Mouse (Mus musculus) liver, embryonic 14.5 days (tissue): Measurements from ENCODE around the gene Cyb5b. TPM values are rescaled to one million over a fixed set of nuclear protein-coding genes. Genes with fewer than 3 reads are reported as not detected.
"Not testable (repeated sequence)": the region's sequence is repeated elsewhere in the genome, so short reads cannot be mapped to it uniquely, and the experiment has no call there.

Experiments
- ATAC-seq: fragments of 200-750 bp; cut with Nextera tagmentation; 2 replicates; pipeline ENCODE4 v1.8.0; 2017; ENCODE audit warnings: moderate number of reproducible peaks, mild to moderate bottlenecking, moderate library complexity; ENCODE audit not compliant: insufficient read depth
- DNase-seq, 3 experiments: peaks; one replicate each; pipeline ENCODE4 v3.0.0-alpha.2; 2012 to 2013; ENCODE audit warnings: low read depth in 3 of 3, low spot score in 3 of 3
- H3K27ac ChIP-seq: fragments of 300-500 bp; sonication (generic); 2 replicates; pipeline ENCODE4 v1.5.1; 2014; ENCODE audit warnings: moderate library complexity, mild to moderate bottlenecking, control low read depth, inconsistent platforms
- H3K27me3 ChIP-seq: fragments of 300-500 bp; sonication (generic); 2 replicates; pipeline ENCODE4 v1.6.1; 2014; ENCODE audit warnings: mild to moderate bottlenecking, low read length, moderate library complexity; ENCODE audit not compliant: control insufficient read depth, insufficient read depth
- H3K36me3 ChIP-seq: fragments of 300-500 bp; sonication (generic); replicated peaks from 2 replicates; pipeline ENCODE4 v1.6.1; 2014; ENCODE audit warnings: low read depth; ENCODE audit not compliant: control insufficient read depth, insufficient read depth
- H3K4me1 ChIP-seq, 2 experiments: fragments of 200-500 bp in 1 of 2; fragments of 300-500 bp in 1 of 2; sonication (generic) in 1 of 2; replicated peaks; 2 replicates each; pipeline ENCODE4 v1.6.1; 2012 to 2014; ENCODE audit warnings: antibody characterized with exemption in 1 of 2, inconsistent platforms in 1 of 2, low read length in 1 of 2; ENCODE audit not compliant: control insufficient read depth in 2 of 2, insufficient read depth in 2 of 2
- H3K4me2 ChIP-seq: fragments of 300-500 bp; sonication (generic); 2 replicates; pipeline ENCODE4 v1.6.1; 2014; ENCODE audit warnings: low read depth, mild to moderate bottlenecking, control low read depth, moderate library complexity
- H3K4me3 ChIP-seq, 2 experiments: fragments of 200-500 bp in 1 of 2; fragments of 300-500 bp in 1 of 2; sonication (generic) in 1 of 2; 2 replicates each; pipeline ENCODE4 v1.5.1; 2012 to 2014; ENCODE audit warnings: low read depth in 2 of 2, low read length in 2 of 2, mild to moderate bottlenecking in 2 of 2, control low read depth in 1 of 2, inconsistent platforms in 1 of 2, moderate library complexity in 1 of 2; ENCODE audit not compliant: insufficient read depth in 1 of 2
- H3K9ac ChIP-seq: fragments of 300-500 bp; sonication (generic); replicated peaks from 2 replicates; pipeline ENCODE4 v1.6.1; 2014; ENCODE audit warnings: mild to moderate bottlenecking, control low read depth, moderate library complexity
- H3K9me3 ChIP-seq: fragments of 300-500 bp; sonication (generic); 2 replicates; pipeline ENCODE4 v1.6.1; 2016; ENCODE audit warnings: low read length, mixed read lengths; ENCODE audit not compliant: control insufficient read depth
- CTCF ChIP-seq: IDR thresholded peaks from 2 replicates; pipeline ENCODE4 v1.5.1; 2016; ENCODE audit warnings: antibody characterized with exemption, low read depth, control low read depth
- EP300 ChIP-seq: IDR thresholded peaks from 2 replicates; pipeline ENCODE4 v1.6.1; 2016; ENCODE audit warnings: antibody characterized with exemption, low read depth
- WGBS: fragments of 180-500 bp; shearing (Covaris S2); extraction: QIAGEN DNeasy Blood & Tissue Kit; methylation state at CpG from one replicate; pipeline ENCODE4 v1.1.7; 2014; ENCODE audit not compliant: insufficient replicate concordance; 5-methylcytosine and 5-hydroxymethylcytosine counted together
- polyA plus RNA-seq, 2 experiments: library from polyadenylated mRNA; depleted of rRNA in 1 of 2; stranded (reverse) in 1 of 2; unstranded in 1 of 2; fragments of >200 nt; fragmentation: Nextera tagmentation in 1 of 2; extraction: Ambion mirVana in 1 of 2; gene quantifications; 2 replicates each; pipeline versions ENCODE4 v1.2.1 to v1.2.3; 2012 to 2014

Gene Cyb5b
- polyA plus RNA-seq (2012; rRNA removed): 14.1 and 21.1 TPM in 2 replicates
- polyA plus RNA-seq (2014; fragmentation: Nextera tagmentation; extraction: Ambion mirVana): 25.4 and 25.6 TPM in 2 replicates

GRCm38 (mm10) chr8:107150404-107151157, at the start of gene Cyb5b:
Gene Cyb5b (plus strand): TSS chr8:107150640.
- peaks cover 13% of the 10 kb centered on the region for H3K36me3 ChIP-seq
- H3K9ac ChIP-seq: peak within 1 kb of the TSS; percentile 82
- ATAC-seq: peak; percentile 98
- H3K4me2 ChIP-seq: peak within 1 kb of the TSS; percentile 89
- peak within 1 kb of the TSS; percentile 13 for H3K27ac ChIP-seq
- H3K9me3 ChIP-seq: no peaks in the 10 kb centered on the region
- no peaks in the 10 kb centered on the region for H3K27me3 ChIP-seq
- peaks cover 9 to 10% of the 10 kb centered on the region in 2 experiments for H3K4me1 ChIP-seq
- under 1% methylated on average over 65 of the region's 65 CpGs for WGBS
- H3K4me3 ChIP-seq: peak within 1 kb of the TSS; percentile 90 to 92
- TF ChIP-seq EP300 (no peak), CTCF (peak; percentile 2; the same call in 1 of the 2 replicates)
- peak; percentile 86 to 87 (median 87) for DNase-seq

DNA sequence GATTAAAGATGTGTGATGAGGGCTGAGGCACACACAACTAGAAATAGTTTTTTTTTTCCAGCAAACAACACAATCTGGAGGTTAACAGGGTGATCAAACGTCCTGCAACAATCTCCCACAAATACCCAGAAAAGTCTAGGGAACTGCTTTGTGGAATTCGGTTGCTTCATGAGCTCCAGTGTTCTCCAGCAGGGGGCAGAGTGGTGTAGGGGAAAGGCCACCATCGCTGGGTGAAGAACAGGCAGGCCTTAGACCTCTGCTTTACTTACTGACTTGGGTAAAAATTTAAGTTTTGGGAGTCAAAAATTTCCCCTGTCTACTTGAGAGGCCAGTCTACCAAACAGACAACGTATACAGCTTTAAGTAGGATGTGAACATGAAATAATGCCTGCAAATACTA, 45.9 kb upstream of the Cyb5b start:
- Histone ChIP-seq H3K4me1 (no peaks in the 10 kb centered on the region), H3K27me3 (no peaks in the 10 kb centered on the region), H3K4me2 (no peak overlapping the region), H3K4me3 (no peak overlapping the region), H3K9ac (no peak overlapping the region), H3K9me3 (no peaks in the 10 kb centered on the region), H3K27ac (no peak overlapping the region), H3K36me3 (no peaks in the 10 kb centered on the region)
- DNase-seq (peak; percentile 35 to 42 (median 36)), ATAC-seq (no peak)
- 8% methylated on average over 4 of the region's 4 CpGs for WGBS
- TF ChIP-seq CTCF: peak; percentile 87
- TF ChIP-seq EP300: no peak

DNA sequence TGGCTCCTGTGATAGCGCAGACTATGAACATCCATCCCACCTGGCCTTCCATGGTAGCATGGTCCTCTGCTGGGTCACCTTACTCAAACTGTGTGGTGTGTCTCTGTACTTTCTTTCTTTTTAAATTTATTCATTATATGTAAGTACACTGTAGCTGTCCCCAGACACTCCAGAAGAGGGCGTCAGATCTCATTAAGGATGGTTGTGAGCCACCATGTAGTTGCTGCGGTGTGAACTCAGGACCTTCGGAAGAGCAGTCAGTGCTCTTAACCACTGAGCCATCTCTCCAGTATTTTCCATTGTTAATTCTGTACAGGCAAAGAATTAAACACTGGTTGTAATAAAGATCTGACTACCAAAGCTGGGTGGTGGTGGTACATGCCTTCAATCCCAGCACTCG, 42.4 kb upstream of the Cyb5b start:
- ATAC-seq, DNase-seq, H3K4me2 ChIP-seq, H3K9me3 ChIP-seq, H3K36me3 ChIP-seq, H3K27me3 ChIP-seq, H3K9ac ChIP-seq, H3K27ac ChIP-seq, H3K4me1 ChIP-seq, H3K4me3 ChIP-seq: not testable (repeated sequence)
- WGBS: 73% methylated on average over 5 of the region's 5 CpGs

DNA sequence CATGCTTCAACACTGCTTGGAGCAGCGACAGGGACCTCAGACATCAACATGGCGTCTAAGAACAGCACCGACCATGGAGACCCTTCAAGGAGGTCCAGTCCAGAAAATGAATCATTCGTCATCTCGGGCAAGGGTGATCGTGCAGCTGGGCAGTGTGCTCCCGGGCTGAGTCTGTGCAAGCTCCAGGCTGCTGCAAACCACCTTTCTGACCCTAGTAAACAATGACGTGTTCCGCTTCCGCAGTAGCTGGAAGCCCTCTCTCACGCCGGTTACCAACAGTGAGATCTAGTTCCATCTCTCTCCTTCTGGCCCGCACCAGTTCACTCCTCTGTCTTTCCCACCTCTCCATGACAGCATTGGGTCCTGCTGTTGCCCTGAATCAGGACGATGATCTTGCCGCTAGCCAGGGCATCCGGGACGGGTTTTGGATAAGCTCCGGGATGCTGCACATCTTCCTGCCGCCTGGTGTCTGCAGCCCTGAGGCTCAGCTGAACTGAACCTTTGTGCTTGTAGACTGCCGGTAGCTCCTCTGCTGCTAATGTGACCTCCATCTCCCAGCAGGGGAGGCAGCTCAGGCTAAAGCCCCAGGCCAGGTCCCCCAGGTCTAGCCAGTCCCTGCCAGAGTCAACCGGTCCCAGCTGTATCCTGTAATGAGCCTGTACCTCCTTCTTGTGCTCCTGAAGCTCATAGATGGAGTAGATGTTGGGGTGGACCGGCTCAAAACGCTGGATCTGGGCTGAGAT, 41.3 kb upstream of the Cyb5b start:
- no peak for ATAC-seq
- no peak overlapping the region for H3K9ac ChIP-seq

DNA sequence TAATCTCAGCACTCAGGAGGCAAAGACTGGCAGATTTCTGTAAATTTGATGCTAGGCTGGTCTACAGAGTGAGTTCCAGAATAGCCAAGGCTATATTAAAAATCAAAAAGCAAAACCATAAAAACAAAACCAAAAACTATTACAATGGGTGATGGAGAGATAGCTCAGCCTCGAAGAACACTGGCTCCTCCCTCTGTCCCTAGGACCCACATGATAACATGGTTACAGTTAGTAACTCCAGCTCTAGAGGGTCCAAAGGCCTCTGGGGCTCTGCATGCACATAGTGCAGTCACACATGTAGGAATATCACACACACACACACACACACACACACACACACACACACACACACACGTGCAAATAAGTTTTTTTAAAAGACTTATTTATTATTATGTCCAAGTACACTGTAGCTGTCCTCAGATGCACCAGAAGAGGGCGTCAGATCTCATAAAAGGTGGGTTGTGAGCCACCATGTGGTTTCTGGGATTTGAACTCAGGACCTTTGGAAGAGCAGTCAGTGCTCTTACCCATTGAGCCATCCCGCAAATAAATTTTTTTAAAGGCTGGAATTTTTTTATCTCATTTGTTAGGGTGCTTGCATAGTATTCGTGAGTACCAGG, 40.5 kb upstream of the Cyb5b start:
- DNase-seq: no peak
- WGBS: 58% methylated on average over 5 of the region's 5 CpGs

More for the DNA sequence above, 41.3 kb upstream of the Cyb5b start:
- TF ChIP-seq CTCF (no peak), EP300 (no peak)
- Histone ChIP-seq H3K9me3 (no peaks in the 10 kb centered on the region), H3K4me1 (no peaks in the 10 kb centered on the region), H3K4me2 (0 out of 2 replicates have a peak overlapping the region, but pooled peaks have one; percentile 18), H3K27ac (no peak overlapping the region), H3K27me3 (no peaks in the 10 kb centered on the region), H3K4me3 (peak overlapping the region in 1 of 2 experiments; percentile 23; a peak in 2 of 4 replicates), H3K36me3 (no peaks in the 10 kb centered on the region)
- 62% methylated on average over 23 of the region's 23 CpGs for WGBS
- no peak for DNase-seq

More for the DNA sequence above, 40.5 kb upstream of the Cyb5b start:
- Histone ChIP-seq H3K9ac (no peak overlapping the region), H3K9me3 (no peaks in the 10 kb centered on the region), H3K36me3 (no peaks in the 10 kb centered on the region), H3K27me3 (no peaks in the 10 kb centered on the region), H3K27ac (no peak overlapping the region), H3K4me1 (peaks cover 0 to 6% of the 10 kb centered on the region in 2 experiments; a peak in 2 of 4 replicates), H3K4me2 (no peak overlapping the region), H3K4me3 (no peak overlapping the region)
- ATAC-seq: no peak
- TF ChIP-seq CTCF: no peak
- TF ChIP-seq EP300: no peak
